Mouse (Mus musculus) bone marrow macrophage, adult 2 months (primary cell): ENCODE results near the gene Lhfpl2.

Experiments
- CTCF ChIP-seq: IDR thresholded peaks from 2 replicates; pipeline ENCODE4 v1.5.1; 2012; ENCODE audit warnings: low read depth, mild to moderate bottlenecking, low read length, moderate library complexity
- POLR2A ChIP-seq: IDR thresholded peaks from 2 replicates; pipeline ENCODE4 v1.6.1; 2012; ENCODE audit warnings: mild to moderate bottlenecking, low read depth, low read length, borderline replicate concordance

- TF ChIP-seq CTCF: no peak
- no peak for TF ChIP-seq POLR2A
Observed at GRCm38 (mm10) chr13:94013986-94014385, 43.6 kb upstream of the Lhfpl2 start.
